Mouse (Mus musculus) layer of hippocampus, postnatal 36 days (tissue): ENCODE data around the gene Zzef1. TPM values are rescaled to one million over a fixed set of nuclear protein-coding genes. Genes with fewer than 3 reads are reported as not detected.

Source experiments
- DNase-seq, 2 experiments: peaks; one replicate each; pipeline ENCODE4 v3.0.0; 2022
- microRNA-seq, 2 experiments: library from miRNA; unstranded; fragments of <30 nt; microRNA quantifications; one replicate each; pipeline ENCODE4 v1.2.0; 2021
- total RNA-seq, 2 experiments: library from RNA; stranded (reverse); gene quantifications; 2 replicates each; pipeline ENCODE4 v1.2.3; 2021

Gene Zzef1
- total RNA-seq, 2 experiments from 2014 or later, result 42.1 to 51.0 TPM

DNA sequence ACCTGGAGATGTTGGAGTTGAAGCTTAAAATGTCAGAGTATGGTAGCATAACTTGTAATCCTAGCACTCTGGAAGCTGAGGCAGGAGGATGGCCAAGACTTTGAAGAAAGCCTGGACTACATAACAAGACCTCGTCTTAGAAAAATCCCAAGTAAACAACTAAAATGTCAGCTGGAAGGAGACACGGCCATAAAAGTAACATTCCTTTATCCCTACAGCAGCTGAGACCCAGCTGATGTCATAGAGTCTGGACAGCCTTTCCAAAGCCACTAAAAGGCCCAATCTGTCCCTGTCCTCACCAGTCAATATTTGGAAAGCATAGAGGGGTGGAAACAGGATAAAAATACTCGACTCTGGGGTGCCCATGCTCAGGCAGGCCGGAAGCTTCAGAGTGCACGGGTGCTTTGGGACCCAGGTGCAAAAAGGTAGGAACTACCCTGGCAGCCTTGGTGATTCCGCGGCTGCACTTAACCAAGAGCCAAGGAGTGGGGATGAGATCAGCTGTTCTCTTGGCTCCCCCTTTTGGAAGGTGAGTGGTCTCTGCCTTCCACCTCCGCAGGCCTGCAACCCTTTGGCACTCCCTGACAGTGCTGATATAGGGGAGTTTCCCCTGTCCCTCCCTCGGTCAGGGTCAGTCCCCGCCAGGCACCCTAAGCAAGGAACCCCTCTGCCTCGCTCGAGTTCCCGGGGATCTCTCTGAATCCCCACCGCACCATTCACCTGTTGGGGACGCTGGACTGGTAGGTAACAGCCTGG, 164.1 kb downstream of the Zzef1 start:
- DNase-seq, result no peak

DNA sequence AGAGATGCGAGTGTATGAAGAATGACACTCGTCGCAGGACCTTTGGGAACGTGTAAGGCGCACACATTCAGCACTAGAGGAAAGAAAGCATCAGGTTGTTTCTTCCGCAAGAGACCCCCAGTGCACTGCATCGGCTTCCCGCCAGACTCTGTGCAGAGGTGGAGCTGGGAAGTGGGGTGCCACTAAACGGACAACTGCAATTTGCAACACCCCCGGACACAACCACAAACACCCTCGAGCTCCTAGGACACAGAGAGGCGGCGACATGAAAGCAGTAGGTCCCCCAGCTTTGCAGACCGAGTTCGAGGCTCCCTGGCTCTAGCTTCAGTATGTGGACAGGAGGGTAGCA, 164.7 kb downstream of the Zzef1 start:
- DNase-seq, result no peak

DNA sequence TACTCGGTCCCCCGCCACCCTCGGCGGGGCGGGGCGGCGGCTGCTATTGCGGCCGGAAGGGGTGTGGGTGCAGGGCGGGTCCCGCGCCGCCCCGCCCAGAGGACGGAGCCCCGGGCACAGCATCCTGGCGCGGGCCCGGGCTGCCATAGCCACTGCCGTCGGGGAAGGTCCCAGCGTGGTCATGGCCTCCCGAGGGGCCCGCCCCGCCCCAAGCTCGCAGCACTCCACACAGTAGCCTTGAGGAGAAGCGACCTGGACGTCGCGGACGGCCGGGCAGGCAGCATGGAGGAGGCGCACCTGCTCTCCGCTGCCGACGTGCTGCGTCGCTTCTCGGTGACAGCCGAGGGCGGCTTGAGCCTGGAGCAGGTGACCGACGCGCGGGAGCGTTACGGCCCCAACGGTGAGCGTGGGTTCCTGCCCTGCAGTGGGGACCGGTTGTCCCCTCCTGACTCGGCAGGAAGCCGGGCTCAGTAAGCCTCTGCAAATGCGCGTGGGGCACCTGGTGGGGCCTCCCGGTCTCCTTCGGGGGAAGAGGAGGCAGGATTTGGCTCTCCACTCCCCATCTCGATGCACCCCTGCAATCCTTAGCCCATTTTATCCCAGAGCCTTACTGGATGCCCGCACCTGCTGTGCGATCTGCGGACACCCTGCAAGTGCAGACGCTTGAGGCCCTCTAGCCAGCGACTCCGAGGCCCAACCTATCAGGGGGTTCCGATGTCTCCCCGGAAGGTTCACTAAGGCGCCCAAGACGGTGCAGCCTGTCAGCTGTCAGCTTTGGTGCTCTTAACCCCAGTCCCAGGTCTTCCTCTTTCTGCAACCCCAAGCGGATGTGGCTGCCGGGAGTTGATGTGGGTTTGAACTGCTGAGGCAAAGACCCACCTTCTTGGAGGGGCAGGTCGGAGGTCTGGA, 165.3 kb downstream of the Zzef1 start, which contains the start of gene Atp2a3:
Gene Atp2a3 (plus strand): TSS at position 98 of the 909 bp plus-strand sequence.
- DNase-seq, result no peak

DNA sequence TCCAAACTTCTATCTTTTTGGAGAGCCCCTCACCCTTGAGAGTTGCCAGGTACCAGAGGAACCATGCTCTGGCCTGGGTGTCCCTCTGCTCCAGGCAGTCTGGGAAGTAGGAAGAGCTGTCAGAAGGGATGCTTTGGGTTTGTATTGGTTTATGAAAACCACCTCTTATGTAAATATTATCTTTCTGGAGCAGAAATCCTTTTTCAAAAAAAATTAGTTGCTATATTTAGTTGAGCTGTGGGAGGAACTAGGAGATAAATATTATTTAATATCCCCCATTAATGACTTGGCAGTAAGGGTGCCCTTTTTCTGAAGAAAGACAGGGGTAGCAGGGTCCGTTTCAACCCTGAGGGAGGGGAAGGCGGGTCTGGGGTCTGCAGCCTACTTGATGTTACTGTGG, 166.4 kb downstream of the Zzef1 start:
- no peak for DNase-seq

DNA sequence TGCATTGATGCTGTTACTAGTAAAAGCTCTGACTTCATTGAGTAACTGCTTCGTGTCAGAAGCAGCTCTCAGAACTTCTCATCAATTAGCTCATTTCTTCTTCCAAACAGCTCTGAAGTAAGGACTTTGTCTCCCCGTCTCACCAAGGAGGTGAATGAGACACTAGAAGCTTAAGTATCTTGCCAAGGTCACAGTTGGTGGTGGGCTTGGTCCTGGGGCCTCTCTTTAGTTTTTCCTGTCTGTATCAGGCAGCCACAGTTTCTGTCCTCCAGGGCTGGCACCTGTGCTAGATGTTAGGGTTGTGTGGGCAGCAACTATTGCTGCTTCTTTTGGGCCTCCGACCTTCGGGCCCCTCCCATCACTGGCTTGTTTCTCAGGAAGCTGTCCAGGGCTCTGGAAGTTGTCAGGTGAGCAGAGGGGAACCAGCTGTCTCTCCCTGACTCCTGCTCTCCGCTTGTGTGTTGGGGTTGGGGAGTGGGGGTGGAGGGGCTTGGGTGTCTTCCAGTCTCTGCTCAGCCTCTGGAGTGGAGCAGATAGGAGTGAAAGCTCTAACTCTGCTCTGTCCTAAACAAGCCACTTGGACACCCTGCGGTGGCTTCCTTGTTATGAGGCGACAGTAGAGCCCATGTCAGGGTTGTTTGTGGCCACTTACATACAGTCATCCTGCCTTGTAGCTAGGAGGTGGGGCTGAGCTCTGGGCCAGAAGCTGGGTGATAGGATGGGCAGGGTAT, 167.2 kb downstream of the Zzef1 start:
- no peak for DNase-seq

DNA sequence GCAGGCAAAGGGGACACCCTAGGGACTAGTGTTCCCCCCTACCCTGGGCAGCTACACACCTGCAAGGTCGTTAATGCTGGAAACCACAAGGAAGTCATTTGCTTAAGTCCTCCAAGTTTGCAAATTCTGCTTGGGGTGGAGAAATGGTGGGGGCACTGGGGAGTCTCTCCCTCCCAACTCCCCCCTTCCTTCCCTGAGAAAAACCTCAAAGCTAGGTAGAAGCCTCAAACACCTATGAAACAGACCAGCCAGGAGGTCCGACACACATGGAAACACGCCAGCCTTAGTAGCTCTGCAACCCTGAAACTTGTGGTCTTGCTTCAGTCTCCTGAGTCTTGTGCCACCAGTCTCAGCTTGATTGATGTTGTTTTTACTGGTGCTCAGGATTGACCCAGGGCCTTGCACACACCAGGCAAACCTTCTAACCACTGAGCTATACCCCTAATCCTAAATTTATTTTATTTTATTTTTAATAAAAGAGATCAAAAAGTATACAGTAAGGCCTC, 167.8 kb downstream of the Zzef1 start:
- DNase-seq, result no peak

DNA sequence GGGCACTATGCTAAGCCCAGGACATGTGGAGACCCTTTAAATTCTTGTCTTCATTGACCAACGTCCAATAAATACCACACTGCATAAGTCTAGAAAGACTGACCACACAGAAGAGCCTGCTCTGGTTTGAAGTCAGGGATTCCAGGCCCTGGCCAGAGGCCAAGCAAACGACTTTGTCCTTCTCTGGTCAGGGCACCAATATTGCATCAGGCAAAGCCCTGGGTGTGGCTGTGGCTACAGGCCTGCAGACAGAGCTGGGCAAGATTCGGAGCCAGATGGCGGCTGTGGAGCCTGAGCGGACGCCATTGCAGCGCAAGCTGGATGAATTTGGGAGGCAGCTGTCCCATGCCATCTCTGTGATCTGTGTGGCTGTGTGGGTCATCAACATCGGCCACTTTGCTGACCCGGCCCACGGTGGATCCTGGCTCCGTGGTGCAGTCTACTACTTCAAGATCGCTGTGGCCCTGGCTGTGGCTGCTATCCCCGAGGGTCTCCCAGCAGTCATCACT, 179.0 kb downstream of the Zzef1 start:
- no peak for DNase-seq

Small RNAs within 50 kb of the gene (microRNA-seq; reads per million reads assigned to microRNA genes)
- gene Gm44467, result 0 reads per million in 2 experiments

Other genes with a start within 250 kb of the Zzef1 start
- under 1 TPM; 0.25 to 0.30 TPM for gene Spns3, start 245.7 kb upstream of the Zzef1 start, total RNA-seq
- 10 to 100 TPM; 47.7 to 49.7 TPM for gene Ube2g1, start 188.9 kb upstream of the Zzef1 start, total RNA-seq
- 10 to 100 TPM; 36.3 to 41.9 TPM for gene Ankfy1, start 106.2 kb upstream of the Zzef1 start, total RNA-seq
- gene Cyb5d2, start 84 bp upstream of the Zzef1 start, total RNA-seq, result 10 to 100 TPM; 18.6 to 22.8 TPM
- 1 to 10 TPM; 4.3 to 5.7 TPM for gene Atp2a3, start 164.9 kb downstream of the Zzef1 start, total RNA-seq
- gene P2rx1, start 202.9 kb downstream of the Zzef1 start, total RNA-seq, result under 1 TPM; 0.46 to 0.62 TPM
- 100 to 1,000 TPM; 157 to 161 TPM for gene Camkk1, start 222.8 kb downstream of the Zzef1 start, total RNA-seq